Mouse (Mus musculus) cerebellum, adult 9-10 months (tissue): ENCODE data around the gene Terb1.

Experiments used
- DNase-seq: peaks from one replicate; pipeline ENCODE4 v3.0.0; 2022

Gene Terb1

GRCm38 (mm10) chr8:104446016-104446415 lies 63.7 kb downstream of the Terb1 start:
- DNase-seq, result no peak

GRCm38 (mm10) chr8:104445248-104445647 lies 64.5 kb downstream of the Terb1 start:
- DNase-seq, result no peak

GRCm38 (mm10) chr8:104443125-104443679 lies 66.5 kb downstream of the Terb1 start:
- DNase-seq, result peak; percentile 46

GRCm38 (mm10) chr8:104442299-104443124 lies 67.2 kb downstream of the Terb1 start, which contains the start of gene Dync1li2:
Gene Dync1li2 (minus strand): TSS chr8:104443047.
- DNase-seq, result peak; percentile 93

- DNase-seq, result no peak
Observed at GRCm38 (mm10) chr8:104441613-104442012, 68.1 kb downstream of the Terb1 start.

- DNase-seq, result no peak
Observed at GRCm38 (mm10) chr8:104439461-104439860, 70.2 kb downstream of the Terb1 start.

GRCm38 (mm10) chr8:104437494-104438135 lies 72.1 kb downstream of the Terb1 start:
- DNase-seq, result peak; percentile 38

GRCm38 (mm10) chr8:104436591-104436990 lies 73.1 kb downstream of the Terb1 start:
- DNase-seq, result peak; percentile 51

- peak; percentile 100 for DNase-seq
Observed at GRCm38 (mm10) chr8:104436038-104436437, 73.7 kb downstream of the Terb1 start.

GRCm38 (mm10) chr8:104434826-104435354 lies 74.8 kb downstream of the Terb1 start:
- peak; percentile 59 for DNase-seq

GRCm38 (mm10) chr8:104434275-104434674 lies 75.4 kb downstream of the Terb1 start:
- peak; percentile 62 for DNase-seq

- no peak for DNase-seq
Observed at GRCm38 (mm10) chr8:104433191-104433842, 76.4 kb downstream of the Terb1 start.

GRCm38 (mm10) chr8:104432656-104433055 lies 77.1 kb downstream of the Terb1 start:
- DNase-seq, result peak; percentile 6

GRCm38 (mm10) chr8:104430230-104430629 lies 79.5 kb downstream of the Terb1 start:
- peak; percentile 4 for DNase-seq

GRCm38 (mm10) chr8:104427703-104428102 lies 82.0 kb downstream of the Terb1 start:
- no peak for DNase-seq

- DNase-seq, result no peak
Observed at GRCm38 (mm10) chr8:104422313-104422712, 87.4 kb downstream of the Terb1 start.

GRCm38 (mm10) chr8:104416022-104416421 lies 93.7 kb downstream of the Terb1 start:
- DNase-seq, result no peak

GRCm38 (mm10) chr8:104414204-104414603 lies 95.5 kb downstream of the Terb1 start:
- no peak for DNase-seq

- DNase-seq, result no peak
Observed at GRCm38 (mm10) chr8:104413770-104414169, 95.9 kb downstream of the Terb1 start.

- DNase-seq, result no peak
Observed at GRCm38 (mm10) chr8:104412805-104413532, 96.7 kb downstream of the Terb1 start.

GRCm38 (mm10) chr8:104411972-104412371 lies 97.7 kb downstream of the Terb1 start:
- no peak for DNase-seq

- no peak for DNase-seq
Observed at GRCm38 (mm10) chr8:104411468-104411867, 98.2 kb downstream of the Terb1 start.
